Mouse (Mus musculus): ENCODE results near the gene Trip11.

The Trip11 gene

DNA sequence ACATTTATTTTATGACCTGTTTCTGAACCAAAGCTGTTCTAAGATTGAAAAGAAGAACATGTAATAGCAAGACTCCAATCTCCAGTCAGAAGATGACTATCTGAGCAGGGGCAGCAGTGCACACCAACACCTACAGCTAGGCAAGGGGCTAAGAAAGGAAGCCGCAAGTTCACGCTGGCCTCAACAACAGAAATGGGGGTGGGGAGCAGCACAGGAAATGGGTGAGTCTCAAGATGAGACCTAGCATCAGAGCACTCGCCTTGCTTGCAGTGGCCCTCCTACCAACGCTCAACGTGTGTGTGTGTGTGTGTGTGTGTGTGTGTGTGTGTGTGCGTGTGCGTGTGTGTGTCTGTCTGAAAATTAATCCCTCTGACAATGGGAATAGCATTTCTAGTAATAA lies 16.0 kb downstream of the Trip11 start:
- no peak for DNase-seq (ENCODE audit: low spot score)

DNA sequence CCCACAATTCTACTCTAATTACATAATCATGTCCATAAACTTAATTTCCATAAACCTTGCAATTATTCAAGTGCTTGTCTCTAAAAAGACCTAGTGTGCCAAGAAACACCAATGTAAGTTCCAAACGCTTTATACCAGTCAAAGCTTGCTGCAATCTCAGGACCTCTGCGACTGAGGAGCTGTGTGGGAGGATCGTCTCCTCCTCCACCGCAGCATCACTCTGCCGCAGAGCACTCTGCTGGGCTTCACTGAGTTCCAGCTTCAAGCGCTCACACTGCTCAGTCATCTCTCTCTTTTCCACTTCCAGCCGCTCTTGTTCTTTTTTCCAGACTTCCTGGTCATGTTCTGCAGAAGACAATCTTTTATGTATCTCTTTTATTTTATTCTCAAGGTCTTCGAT lies 19.8 kb downstream of the Trip11 start:
- DNase-seq (ENCODE audit: low spot score) = no peak

GRCm38 (mm10) chr12:101892832-101893231 lies 20.2 kb downstream of the Trip11 start:
- DNase-seq (ENCODE audit: low spot score) = no peak

GRCm38 (mm10) chr12:101891066-101891465 lies 22.0 kb downstream of the Trip11 start:
- DNase-seq (ENCODE audit: low spot score) = no peak

DNA sequence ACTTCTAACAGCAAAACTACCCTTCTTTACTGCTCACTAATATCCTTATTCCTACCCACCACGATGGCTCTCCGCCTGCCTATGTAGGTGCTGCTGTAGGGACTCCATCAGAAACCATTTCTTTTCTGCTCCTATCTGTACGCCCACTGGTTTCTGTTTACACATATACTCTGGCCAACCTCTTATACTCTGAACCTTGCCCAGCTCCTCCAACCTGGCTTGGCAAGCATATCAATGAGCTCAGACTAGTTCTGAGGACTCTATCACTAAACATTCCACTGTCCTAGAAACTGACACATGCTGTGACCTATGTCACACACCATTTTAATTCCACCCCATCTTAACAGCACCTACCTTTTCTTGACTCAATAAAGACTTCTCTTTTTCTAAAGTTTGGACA lies 23.7 kb downstream of the Trip11 start:
- no peak for DNase-seq (ENCODE audit: low spot score)

GRCm38 (mm10) chr12:101888312-101888711 lies 24.8 kb downstream of the Trip11 start:
- DNase-seq (ENCODE audit: low spot score) = no peak

- DNase-seq (ENCODE audit: low spot score) = no peak
Measured at GRCm38 (mm10) chr12:101884926-101885325, 28.1 kb downstream of the Trip11 start.

DNA sequence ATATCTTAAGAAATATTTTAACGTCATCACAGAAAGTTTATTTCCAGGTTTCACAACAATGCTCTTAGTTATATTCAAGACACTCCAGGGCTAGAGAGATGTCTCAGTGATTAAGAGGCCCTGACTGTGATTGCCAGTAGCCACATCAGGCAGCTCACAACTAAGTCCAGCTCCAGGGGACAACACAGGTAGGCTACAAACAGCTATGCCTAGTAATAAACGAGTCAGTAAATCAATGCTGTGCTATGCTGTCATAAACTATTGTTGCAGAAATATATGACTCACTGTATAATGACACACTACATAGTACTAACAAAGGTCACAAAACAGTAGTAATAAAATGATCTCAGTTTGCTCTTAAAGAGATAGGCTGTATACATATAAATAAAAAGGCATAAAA lies 36.7 kb downstream of the Trip11 start:
- no peak for DNase-seq (ENCODE audit: low spot score)

GRCm38 (mm10) chr12:101875107-101875506 lies 38.0 kb downstream of the Trip11 start:
- no peak for DNase-seq (ENCODE audit: low spot score)

DNA sequence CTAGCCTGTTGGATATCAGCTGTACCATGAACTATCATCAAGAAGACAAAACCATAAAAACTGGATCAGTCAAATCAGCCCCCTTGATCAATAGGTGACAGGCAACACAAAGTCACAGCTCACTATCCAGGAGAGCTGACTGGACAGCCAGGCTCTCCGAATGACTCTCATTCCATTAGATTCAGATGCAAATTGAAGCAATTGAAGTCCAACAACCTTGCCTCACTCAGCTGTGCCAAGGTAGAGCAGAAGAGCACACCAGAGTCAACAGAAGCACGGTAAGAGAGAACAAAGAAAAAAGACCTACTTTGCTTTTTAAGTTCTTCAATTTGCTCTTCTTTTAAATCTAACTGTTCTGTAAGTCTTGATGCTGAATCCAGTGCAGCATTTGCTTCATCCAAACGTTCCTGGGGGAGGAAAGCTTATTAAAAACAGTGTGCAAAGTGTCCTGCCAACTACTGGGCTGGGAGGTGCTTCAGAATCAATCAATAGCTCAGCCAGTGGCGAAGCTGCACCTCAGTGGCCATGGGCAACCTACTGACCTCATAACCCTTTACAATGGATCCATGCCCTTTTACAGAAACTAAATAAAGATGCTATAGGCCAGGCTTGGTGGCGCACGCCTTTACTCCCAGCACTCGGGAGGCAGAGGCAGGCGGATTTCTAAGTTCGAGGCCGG lies 50.6 kb downstream of the Trip11 start:
- no peak for DNase-seq (ENCODE audit: low spot score)

DNA sequence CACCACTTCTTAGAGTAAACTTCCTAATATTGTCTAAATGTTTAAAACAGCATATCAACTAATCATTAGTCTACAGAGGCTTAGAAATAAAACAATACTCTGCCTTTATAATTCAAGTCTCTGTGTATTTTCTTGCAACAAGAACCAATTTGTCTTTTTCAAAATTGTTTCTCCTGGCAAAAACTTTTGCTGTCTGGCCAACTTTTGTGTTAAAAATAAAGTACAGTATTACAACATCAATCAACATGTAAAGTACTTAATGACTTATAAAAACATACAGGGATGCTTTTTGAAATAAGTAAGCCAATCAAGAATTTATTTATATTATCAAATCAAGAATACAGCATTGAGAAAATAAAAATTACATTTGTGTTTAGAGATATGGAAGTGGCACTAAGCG lies 52.8 kb downstream of the Trip11 start:
- DNase-seq (ENCODE audit: low spot score) = no peak

DNA sequence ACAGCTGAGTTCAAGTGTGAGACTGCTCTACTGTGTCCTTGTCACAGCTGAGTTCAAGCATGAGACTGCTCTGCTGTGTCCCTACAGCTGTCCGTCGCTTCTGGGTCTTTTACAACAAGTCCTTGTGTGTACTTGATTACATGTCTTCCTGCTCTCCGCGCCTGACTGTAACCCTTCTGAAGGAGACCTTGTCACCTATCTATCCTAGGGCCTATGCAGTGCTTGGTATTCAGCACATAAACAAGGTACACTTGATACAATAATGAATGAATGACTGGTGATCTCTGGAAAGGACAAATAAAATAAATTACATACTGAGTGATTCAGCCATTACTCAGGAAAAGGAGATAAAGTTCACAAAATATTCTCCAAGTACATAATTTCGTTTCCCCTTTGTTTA lies 55.1 kb downstream of the Trip11 start:
- DNase-seq (ENCODE audit: low spot score) = no peak

- DNase-seq (ENCODE audit: low spot score) = no peak
Measured at GRCm38 (mm10) chr12:101854336-101854735, 58.7 kb downstream of the Trip11 start.

GRCm38 (mm10) chr12:101851846-101852564 lies 61.1 kb downstream of the Trip11 start:
- DNase-seq (ENCODE audit: low spot score) = no peak

- DNase-seq (ENCODE audit: low spot score) = no peak
Measured at GRCm38 (mm10) chr12:101851314-101851713, 61.8 kb downstream of the Trip11 start.

DNA sequence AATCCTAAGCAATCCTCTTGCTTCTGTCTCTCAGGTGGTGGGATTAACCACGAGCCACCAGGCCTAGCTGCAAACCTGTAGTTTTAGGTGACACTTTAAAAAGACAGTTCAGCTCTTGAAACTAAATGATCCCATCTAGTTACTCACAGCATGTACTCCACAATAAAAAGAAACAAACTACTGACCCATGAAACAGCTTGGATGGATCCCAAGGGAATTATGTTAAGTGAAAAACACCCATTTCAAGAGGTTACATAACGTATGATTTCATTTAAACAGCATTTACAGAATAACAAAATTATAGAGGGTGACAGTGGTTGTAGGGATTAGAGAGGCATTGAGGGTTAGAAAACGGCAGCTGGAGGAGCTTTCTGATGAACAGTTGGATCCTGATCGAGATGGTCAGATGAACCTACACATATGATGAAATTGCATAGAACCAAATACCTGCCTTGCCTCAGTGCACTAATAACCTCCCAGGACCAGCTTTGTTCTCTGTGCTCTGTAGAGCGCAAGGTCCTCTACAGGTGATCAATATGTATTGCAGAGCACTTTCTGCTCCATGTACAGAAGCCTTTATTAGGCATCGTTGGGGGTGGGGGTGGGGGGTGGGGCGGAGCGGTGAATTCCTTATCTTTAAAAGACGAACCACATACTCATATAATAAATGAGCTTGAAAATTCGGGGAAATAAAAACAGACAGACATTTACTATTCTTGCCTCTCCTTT lies 76.4 kb downstream of the Trip11 start:
- DNase-seq (ENCODE audit: low spot score) = no peak

DNA sequence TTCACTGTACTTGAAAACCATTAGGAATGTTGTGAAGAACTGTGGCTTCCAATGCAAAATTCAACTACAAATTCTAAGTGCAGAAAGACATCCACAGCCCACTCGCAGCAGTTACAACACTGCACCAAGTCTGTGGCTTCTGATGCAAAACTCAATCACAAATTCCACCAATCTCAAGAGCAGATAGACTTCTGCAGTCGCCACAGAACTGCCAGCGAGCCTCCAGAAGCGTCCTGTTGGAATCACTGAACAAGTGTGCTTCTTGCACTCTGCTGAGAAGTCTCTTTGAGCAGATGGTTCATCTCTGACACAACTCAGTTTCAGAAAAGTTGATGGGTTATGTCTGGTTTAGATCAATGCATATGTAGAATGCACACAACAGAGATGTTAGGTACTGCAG lies 78.4 kb downstream of the Trip11 start:
- no peak for DNase-seq (ENCODE audit: low spot score)

- DNase-seq (ENCODE audit: low spot score) = no peak
Measured at GRCm38 (mm10) chr12:101833776-101834175, 79.3 kb downstream of the Trip11 start.

DNA sequence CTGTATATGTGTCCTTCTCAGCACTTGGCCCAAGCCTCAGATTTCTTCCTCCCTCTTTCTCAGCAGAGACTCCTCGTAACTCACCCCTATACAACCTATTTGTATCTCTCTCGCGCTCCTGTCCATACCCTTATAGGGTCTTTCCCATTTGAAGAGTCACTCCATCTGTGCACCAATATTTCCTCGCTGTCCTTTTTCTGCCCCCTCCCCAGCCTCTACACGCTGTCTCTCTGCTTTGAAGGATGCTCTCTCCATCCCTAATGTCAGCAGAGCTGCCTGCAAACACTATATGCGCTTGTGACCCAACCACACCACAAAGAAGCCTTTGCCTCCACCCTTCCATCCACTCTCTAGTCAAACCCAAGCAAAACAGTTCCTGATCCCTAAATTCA lies 80.0 kb downstream of the Trip11 start:
- DNase-seq (ENCODE audit: low spot score) = no peak

DNA sequence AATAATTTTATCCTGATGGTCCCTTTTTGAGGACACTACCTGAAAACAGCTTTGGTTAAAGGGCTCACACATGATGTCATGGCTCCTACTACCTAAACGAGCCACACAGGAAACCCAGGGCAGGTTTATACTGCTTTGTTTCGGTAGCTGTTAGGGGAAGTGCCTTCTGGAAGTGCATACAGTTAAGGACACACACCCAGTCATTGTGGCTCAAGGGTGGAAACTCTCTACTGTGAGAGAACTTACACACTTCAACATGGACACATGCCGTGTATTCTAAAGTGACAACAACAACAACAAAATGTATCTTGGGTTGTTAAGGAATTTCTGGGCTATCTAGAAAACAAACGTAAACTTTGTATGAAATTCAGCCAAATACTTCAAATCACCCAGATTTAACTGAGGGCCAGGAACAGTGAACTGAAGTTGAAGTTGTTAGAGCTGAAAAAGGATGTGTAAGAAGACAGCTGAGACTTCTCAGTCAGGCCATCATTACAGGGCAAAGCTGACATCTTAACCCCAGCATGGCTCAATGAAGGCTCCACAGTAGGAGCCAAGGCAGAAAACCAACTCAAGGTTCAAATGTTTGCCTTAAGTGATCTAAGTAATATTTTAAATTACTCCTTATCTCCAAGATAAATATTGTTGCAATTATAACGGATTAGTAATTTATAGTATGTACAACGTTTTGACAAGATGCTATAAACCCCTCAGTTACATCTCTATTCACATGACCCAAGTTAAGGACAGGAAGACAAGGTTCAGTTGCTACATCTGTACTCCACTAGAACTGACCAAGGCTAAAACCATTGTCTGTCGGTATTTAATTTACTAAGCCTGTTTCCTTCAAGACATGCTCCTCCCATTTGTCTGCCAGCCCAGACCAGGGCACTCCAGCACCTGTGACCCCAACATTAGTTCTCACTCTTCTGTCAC lies 80.6 kb downstream of the Trip11 start:
- DNase-seq (ENCODE audit: low spot score) = no peak

DNA sequence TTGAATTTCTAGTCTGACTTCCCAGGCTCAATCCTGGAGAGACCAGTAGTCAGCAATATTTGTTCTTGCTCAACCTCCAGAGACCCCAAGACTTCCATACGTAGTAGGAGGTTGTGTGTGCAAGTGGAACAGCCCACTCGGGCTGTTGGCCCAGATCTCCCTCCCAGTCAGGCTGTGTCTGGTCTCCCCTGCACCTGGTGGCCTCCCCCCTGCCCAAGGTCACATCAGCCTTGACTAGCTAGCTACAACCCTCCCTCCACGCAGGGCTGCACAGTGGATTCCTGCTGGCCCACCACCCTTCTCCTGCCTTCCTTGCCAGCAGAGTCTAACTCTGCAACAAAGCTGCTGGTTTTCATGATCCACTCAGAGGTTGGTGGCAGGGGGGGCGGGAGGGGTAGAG lies 81.8 kb downstream of the Trip11 start:
- DNase-seq (ENCODE audit: low spot score) = peak; percentile 19

DNA sequence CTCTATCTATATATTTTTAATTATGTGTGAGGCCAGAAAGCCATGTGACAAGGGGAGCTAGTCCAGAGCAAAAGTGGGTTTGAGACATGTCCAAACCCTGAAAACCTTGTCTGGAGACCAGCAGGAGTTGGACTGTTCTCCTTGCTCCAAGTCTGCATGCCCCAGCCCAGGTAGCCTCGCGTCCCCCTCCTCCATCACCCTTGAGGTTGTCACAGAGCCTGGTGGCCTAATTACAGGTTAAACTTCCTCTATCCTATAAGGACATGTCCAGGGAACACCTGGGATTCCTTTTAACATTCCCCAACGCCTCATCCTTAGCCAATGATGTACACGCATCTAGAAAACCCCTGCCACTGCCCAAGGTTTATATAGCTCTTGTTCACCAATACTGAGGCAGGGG lies 89.9 kb downstream of the Trip11 start:
- no peak for DNase-seq (ENCODE audit: low spot score)
